Mouse (Mus musculus) adipose tissue, adult 10 weeks (tissue): ENCODE data around the gene Prkd3. TPM values are rescaled to one million over a fixed set of nuclear protein-coding genes. Genes with fewer than 3 reads are reported as not detected.

Experiments used
- polyA plus RNA-seq: library from polyadenylated mRNA; stranded (reverse); fragments of 350-450 nt; fragmentation: Illumina TruSeq; extraction: RNeasy Lipid Tissue Mini Kit (QIAGEN cat#74804); gene quantifications from one replicate; pipeline ENCODE4 v1.2.3, GENCODE M21; 2014; ENCODE audit warnings: low read depth, low replicate concordance

Prkd3 gene
- 14.9 TPM for polyA plus RNA-seq

DNA sequence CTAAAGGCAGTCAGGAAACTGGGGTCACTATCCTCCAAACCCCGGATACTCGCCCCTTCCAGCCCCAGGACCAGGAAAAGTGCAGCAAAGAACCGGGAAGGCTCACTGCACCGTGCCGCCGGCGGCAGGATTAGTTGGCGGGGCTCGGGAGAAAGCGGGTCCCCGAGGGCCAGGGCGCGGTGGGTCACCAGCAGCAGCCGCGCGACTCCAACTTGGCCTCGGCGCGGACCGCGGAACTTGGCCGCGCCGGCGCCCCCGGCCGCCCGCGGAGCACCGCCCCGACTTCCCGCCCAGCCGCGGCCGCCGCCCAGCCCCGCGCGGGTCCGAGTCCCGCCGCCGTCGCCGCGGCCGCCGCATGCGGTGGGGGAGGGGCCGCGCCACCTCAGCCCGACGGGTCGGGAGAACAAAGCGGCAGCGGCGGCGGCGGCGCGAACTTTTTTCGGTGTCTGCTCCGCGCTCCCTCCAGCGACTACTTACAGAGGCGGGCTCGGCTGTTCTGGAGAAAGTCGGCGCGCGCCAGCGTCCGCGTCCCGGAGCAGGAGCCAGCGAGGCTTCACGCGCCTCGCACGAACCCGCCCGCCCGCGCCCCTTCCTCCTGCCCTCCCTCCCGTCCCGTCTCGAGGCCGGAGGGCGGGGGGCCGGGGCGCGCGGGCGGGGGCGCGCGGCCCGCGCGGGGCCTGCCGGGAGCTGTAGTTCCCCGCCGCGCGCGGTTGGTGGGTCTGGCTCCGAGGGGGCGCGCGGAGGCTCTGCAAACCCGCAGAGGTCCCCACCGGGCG lies at the start of gene Prkd3:
TSS of gene Prkd3 (minus strand) at position 609 of the 776 bp plus-strand sequence.

DNA sequence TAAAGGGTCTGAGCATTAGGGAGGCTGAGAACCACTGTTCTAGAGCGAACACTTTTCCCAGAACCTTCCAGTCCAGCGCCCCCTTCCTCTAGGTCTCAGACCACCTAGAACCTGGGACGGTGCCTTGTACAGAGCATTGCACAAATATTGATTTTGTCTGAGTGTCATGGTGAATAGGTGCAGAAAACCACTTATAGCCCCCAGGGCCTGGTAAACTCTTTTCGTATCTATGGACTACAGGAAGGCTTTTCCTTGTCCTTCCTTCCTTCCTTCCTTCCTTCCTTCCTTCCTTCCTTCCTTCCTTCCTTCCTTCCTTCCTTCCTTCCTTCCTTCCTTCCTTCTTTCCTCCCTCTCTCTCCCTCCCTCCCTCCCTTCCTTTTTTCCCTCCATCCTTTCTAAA lies 31.0 kb upstream of the Prkd3 start, which contains the start of gene Qpct:
TSS of gene Qpct (plus strand) at position 301 of the 400 bp plus-strand sequence.

DNA sequence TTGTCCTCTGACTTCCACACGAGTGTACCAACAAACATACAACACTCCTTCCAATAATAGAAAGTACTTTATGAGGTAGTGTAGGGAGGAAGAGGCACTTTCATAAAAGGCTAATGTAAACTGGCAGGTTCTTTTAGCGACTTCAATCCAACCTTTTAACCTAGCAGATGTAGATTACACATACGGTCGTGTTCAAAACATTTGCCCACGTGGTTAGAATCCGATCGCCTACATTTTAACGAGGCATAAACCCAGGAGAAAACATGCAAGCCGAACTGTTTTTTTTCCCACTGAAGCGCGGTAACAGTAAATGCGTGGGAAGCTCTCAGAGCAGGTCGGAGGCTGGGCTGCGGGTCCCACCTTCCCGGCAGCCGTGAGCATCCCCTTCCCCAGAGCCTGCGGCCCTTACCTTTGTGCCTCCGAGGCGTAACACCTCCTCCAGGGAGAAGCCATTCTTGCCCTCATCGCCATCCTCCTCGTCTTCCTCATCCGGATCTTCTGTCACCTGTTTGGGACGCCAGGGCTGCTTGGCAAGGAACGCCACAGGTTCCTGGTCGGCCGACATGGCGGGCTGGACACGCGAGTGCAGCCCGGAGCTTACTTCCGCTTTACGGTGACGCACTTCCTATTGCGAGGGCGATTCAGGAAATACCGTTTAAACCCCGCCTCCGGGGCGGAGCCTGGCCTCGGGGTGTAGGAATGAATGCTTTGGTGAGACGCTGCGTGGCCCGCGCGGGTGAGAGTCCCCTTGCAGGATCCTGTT lies 84.0 kb downstream of the Prkd3 start, which contains the start of the genes Cebpz and Ndufaf7:
TSS of gene Cebpz (minus strand) at position 601 of the 763 bp plus-strand sequence.
TSS of gene Ndufaf7 (plus strand) at position 671 of the 763 bp plus-strand sequence.

DNA sequence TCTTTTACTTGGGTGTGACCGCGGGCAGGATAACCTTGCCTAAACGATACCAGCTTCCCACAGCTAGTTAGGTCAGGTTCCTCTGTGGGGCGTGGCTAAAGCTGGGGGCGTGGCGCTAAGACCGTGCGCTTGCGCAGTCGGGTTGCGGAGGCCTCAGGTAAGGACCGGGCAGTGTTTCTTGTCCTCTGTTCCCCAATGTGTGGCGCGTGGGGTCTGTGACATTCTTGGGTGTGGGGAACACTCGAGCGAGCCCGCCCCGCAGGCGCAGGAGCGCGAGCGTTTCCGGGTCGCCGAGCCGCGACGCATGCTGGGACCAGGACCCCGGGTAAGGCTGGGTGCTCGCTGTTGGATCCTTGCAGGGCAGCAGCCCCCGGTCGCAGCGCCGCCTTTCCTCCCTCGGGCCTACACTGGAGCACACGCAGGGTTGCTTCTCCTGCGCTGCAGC lies 104.2 kb downstream of the Prkd3 start, which contains the start of gene Cebpzos:
TSS of gene Cebpzos (plus strand) at position 132 of the 445 bp plus-strand sequence.

GRCm38 (mm10) chr17:78906892-78907291 lies 113.7 kb downstream of the Prkd3 start, which contains the start of gene Sult6b1:
TSS of gene Sult6b1 (minus strand) at chr17:78906992.

Other genes with a start within 250 kb of the Prkd3 start
- gene Heatr5b, start 185.5 kb downstream of the Prkd3 start, polyA plus RNA-seq, result 17.4 TPM
- 23.4 TPM for gene Gpatch11, start 185.2 kb downstream of the Prkd3 start, polyA plus RNA-seq
- gene Eif2ak2, start 138.2 kb downstream of the Prkd3 start, polyA plus RNA-seq, result 15.6 TPM
- not detected for gene Sult6b1, start 113.8 kb downstream of the Prkd3 start, polyA plus RNA-seq
- 45.8 TPM for gene Cebpzos, start 104.3 kb downstream of the Prkd3 start, polyA plus RNA-seq
- gene Cebpz, start 83.8 kb downstream of the Prkd3 start, polyA plus RNA-seq, result 16.5 TPM
- gene Ndufaf7, start 83.7 kb downstream of the Prkd3 start, polyA plus RNA-seq, result 25.8 TPM
- 9.3 TPM for gene Qpct, start 31.1 kb upstream of the Prkd3 start, polyA plus RNA-seq